Mouse (Mus musculus) heart, postnatal 0 days (tissue): ENCODE measurements around the gene Pxk. TPM values are rescaled to one million over a fixed set of nuclear protein-coding genes. Genes with fewer than 3 reads are reported as not detected.

Experiments used
- ATAC-seq: fragments of 200-750 bp; cut with Nextera tagmentation; 2 replicates; pipeline ENCODE4 v1.8.0; 2017; ENCODE audit warnings: low read depth, moderate number of reproducible peaks, moderate library complexity; ENCODE audit not compliant: insufficient read depth
- DNase-seq: peaks from one replicate; pipeline ENCODE4 v3.0.0-alpha.2; 2016; ENCODE audit warnings: low spot score
- H3K27ac ChIP-seq: fragments of 300-500 bp; sonication (generic); 2 replicates; pipeline ENCODE4 v1.5.1; 2014; ENCODE audit warnings: low read depth, mild to moderate bottlenecking
- H3K27me3 ChIP-seq: fragments of 300-500 bp; sonication (generic); 2 replicates; pipeline ENCODE4 v1.6.1; 2014; ENCODE audit warnings: low read length, mixed read lengths; ENCODE audit not compliant: control insufficient read depth, insufficient read depth
- H3K36me3 ChIP-seq: fragments of 300-500 bp; sonication (generic); replicated peaks from 2 replicates; pipeline ENCODE4 v1.6.1; 2014; ENCODE audit warnings: low read length, mixed read lengths; ENCODE audit not compliant: control insufficient read depth, insufficient read depth
- H3K4me1 ChIP-seq: fragments of 300-500 bp; sonication (generic); 2 replicates; pipeline ENCODE4 v1.6.1; 2014; ENCODE audit warnings: antibody characterized with exemption; ENCODE audit not compliant: control insufficient read depth, insufficient read depth
- H3K4me2 ChIP-seq: fragments of 300-500 bp; sonication (generic); 2 replicates; pipeline ENCODE4 v1.6.1; 2014; ENCODE audit warnings: low read depth, mild to moderate bottlenecking, low read length, moderate library complexity
- H3K4me3 ChIP-seq: fragments of 300-500 bp; sonication (generic); 2 replicates; pipeline ENCODE4 v1.5.1; 2014; ENCODE audit warnings: low read depth, low read length
- H3K9ac ChIP-seq: fragments of 300-500 bp; sonication (generic); replicated peaks from 2 replicates; pipeline ENCODE4 v1.6.1; 2014; ENCODE audit warnings: low read depth, low read length, mixed read lengths
- H3K9me3 ChIP-seq: fragments of 300-500 bp; sonication (generic); replicated peaks from 2 replicates; pipeline ENCODE4 v1.6.1; 2016; ENCODE audit warnings: low read length; ENCODE audit not compliant: control insufficient read depth
- CTCF ChIP-seq: IDR thresholded peaks from 2 replicates; pipeline ENCODE4 v1.5.1; 2016; ENCODE audit warnings: antibody characterized with exemption, control low read depth, low read depth
- EP300 ChIP-seq: IDR thresholded peaks from 2 replicates; pipeline ENCODE4 v1.6.1; 2016; ENCODE audit warnings: antibody characterized with exemption, low read depth
- WGBS: fragments of 180-500 bp; shearing (Covaris S2); extraction: QIAGEN DNeasy Blood & Tissue Kit; methylation state at CpG from one replicate; pipeline ENCODE4 v1.1.7; 2014; 5-methylcytosine and 5-hydroxymethylcytosine counted together
- polyA plus RNA-seq: library from polyadenylated mRNA; unstranded; fragments of >200 nt; fragmentation: Nextera tagmentation; extraction: Ambion mirVana; gene quantifications from 2 replicates; pipeline ENCODE4 v1.2.1, GENCODE M21; 2015
- total RNA-seq: library from RNA; depleted of rRNA; stranded (reverse); fragments of >200 nt; gene quantifications from 2 replicates; pipeline ENCODE4 v1.2.3, GENCODE M21; 2014; ENCODE audit warnings: low replicate concordance

Pxk gene
- total and polyA plus RNA-seq, 2 experiments from 2014 or later: 14.5 to 26.2 TPM

DNA sequence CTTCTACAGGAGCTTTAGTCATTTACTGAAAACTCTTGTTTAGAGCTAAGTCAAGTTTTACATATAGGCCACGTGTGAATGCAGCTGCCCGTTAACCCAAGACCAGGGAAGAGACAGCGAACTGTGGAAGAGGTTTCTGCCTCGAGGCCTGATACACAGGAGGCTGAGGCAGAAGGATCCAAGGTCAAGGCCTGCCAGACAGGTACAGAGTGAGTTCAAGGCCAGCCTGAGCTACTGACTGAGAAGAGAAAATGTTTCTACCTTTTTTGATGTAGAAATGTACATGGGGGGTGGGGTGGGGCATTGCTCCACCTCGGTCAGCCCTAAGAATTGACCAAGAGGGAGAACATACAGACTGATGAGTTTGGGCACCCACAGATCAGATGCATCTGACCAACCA, 41.9 kb upstream of the Pxk start:
- H3K9ac ChIP-seq: no peak overlapping the region
- no peak for ATAC-seq
- no peak overlapping the region for H3K4me3 ChIP-seq
- 87% methylated on average over 5 of the region's 5 CpGs for WGBS
- no peaks in the 10 kb centered on the region for H3K4me1 ChIP-seq
- H3K4me2 ChIP-seq: no peak overlapping the region
- no peaks in the 10 kb centered on the region for H3K9me3 ChIP-seq
- no peak overlapping the region for H3K27ac ChIP-seq
- H3K36me3 ChIP-seq: no peaks in the 10 kb centered on the region
- no peak for DNase-seq
- TF ChIP-seq CTCF (no peak), EP300 (no peak)
- H3K27me3 ChIP-seq: no peaks in the 10 kb centered on the region

GRCm38 (mm10) chr14:8059938-8060337, 38.1 kb upstream of the Pxk start:
- ATAC-seq: no peak

DNA sequence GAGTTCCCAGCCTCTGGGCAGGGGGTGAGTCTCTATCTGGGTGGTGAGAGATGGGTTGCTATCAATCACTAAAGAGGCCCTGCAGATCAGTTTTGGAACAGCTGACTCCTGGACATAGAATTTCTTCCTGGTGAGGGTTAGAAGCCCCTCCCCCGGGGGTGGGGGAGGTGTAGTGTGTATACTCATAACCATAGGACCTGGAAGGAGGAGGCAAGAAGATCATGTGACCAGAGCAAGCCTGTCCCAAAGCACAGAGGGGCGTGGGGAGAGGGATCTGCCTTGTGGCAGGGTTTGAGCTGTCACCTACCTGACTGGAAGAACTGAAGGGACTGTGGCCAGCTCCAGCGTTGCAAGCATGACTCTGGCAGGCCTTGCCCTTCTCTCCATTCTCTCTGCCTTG, 35.9 kb upstream of the Pxk start:
- no peaks in the 10 kb centered on the region for H3K36me3 ChIP-seq
- peak overlapping the region; percentile 73; the same call in 1 of the 2 replicates for H3K27ac ChIP-seq
- 34% methylated on average over 3 of the region's 3 CpGs for WGBS
- no peaks in the 10 kb centered on the region for H3K9me3 ChIP-seq
- H3K27me3 ChIP-seq: no peaks in the 10 kb centered on the region
- DNase-seq (no peak), ATAC-seq (no peak)
- no peak overlapping the region for H3K9ac ChIP-seq
- H3K4me1 ChIP-seq: no peaks in the 10 kb centered on the region
- H3K4me2 ChIP-seq: no peak overlapping the region
- no peak overlapping the region for H3K4me3 ChIP-seq
- TF ChIP-seq EP300 (no peak), CTCF (no peak)

More at GRCm38 (mm10) chr14:8059938-8060337, 38.1 kb upstream of the Pxk start:
- no peak overlapping the region for H3K27ac ChIP-seq
- H3K27me3 ChIP-seq: no peaks in the 10 kb centered on the region
- 86% methylated on average over 7 of the region's 7 CpGs for WGBS
- no peak overlapping the region for H3K4me3 ChIP-seq
- H3K9ac ChIP-seq: no peak overlapping the region
- H3K4me2 ChIP-seq: no peak overlapping the region
- TF ChIP-seq EP300 (no peak), CTCF (no peak)
- H3K4me1 ChIP-seq: no peaks in the 10 kb centered on the region
- no peaks in the 10 kb centered on the region for H3K9me3 ChIP-seq
- no peak for DNase-seq
- H3K36me3 ChIP-seq: no peaks in the 10 kb centered on the region

DNA sequence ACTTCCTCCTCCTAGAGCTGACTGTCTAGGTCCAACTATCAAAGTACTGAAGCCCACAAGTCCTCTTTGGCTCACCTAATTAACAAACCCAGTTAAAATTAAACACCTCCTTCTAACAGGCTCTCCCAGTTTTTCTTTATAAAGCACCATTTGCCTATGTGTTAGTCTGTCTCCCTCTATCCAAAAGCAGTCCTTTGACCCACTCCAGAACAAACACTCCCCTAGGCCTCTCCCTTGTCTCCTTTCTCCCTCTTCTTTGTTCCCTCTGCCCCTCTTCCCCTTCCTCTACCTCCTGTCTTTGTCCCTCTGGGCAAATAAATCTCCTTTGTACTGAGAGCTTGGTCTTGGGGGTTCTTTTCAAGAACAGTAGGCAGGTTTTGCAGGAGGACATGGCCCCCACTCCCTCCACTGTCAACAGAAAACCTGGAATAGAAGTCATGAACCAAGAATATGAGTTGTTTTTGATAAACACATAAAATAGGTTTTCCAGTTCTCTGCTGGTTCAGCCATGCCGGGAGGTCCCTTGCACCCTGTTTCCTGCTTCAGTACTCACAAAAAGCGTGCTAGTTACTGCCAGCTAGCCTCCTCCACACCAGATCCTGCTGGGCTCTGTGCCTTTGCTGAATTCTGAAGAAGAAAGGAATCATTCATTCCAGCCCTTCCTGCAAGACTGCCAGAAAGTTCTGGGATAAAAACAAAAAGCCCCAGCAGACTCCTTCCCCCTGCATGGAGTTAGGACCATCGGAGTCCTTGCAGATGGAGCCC, 35.3 kb upstream of the Pxk start:
- H3K27me3 ChIP-seq: no peaks in the 10 kb centered on the region
- ATAC-seq (no peak), DNase-seq (peak; percentile 25)
- H3K4me1 ChIP-seq: no peaks in the 10 kb centered on the region
- H3K9ac ChIP-seq: no peak overlapping the region
- no peaks in the 10 kb centered on the region for H3K9me3 ChIP-seq
- no peaks in the 10 kb centered on the region for H3K36me3 ChIP-seq
- H3K4me2 ChIP-seq: no peak overlapping the region
- no peak overlapping the region for H3K4me3 ChIP-seq
- TF ChIP-seq CTCF: no peak
- TF ChIP-seq EP300: no peak
- peak overlapping the region; percentile 73 for H3K27ac ChIP-seq
- 46% methylated on average over 3 of the region's 3 CpGs for WGBS

DNA sequence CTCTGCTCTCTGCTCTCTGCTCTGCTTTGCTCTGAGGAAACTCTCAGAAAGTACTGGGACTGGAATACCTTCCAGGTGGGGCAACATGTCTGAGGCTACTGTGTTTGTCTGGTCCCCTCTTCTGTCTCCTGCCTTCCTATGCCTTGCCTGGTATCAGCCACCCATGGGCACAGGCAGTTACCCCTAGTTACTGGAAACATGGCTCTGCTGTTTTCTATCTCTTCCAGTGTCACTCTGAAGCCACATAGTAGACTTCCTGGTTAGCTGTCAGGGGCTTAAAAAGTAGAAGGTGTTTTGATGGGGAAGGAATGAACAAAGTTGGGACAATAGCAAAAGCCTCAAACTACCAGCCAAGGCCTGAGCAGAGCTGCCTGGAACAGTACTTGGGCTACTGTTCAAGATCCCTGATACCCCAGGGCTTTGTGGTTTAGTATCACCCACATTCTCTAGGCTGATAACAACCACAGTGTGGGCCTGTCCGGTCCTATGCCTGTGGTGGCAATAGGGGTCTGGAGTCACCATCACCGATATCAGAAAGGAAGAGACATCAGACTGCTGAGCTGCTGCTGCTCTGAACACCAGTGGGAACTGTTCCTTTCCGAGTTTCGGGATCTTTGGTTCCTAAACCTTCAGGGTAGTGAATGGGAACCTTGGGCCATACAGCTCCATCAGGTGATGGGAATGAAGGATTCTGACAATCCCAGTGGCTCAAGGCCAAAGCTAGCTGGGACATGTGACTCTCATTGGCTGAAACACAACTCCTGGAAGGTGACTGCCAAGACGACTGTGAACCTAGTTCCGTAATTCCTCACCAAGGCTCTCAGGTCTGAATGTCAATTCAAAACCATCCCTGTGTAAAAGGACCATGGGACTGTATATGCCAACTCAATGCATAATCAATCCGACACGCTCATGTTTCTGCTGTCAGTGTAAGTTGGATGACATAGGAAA, 33.9 kb upstream of the Pxk start:
- WGBS: 77% methylated on average over 8 of the region's 8 CpGs
- H3K4me2 ChIP-seq: no peak overlapping the region
- no peak for ATAC-seq
- DNase-seq: no peak
- H3K36me3 ChIP-seq: no peaks in the 10 kb centered on the region
- H3K9me3 ChIP-seq: no peaks in the 10 kb centered on the region
- no peak overlapping the region for H3K9ac ChIP-seq
- H3K27ac ChIP-seq: no peak overlapping the region
- no peaks in the 10 kb centered on the region for H3K27me3 ChIP-seq
- TF ChIP-seq CTCF: no peak
- TF ChIP-seq EP300: no peak
- H3K4me3 ChIP-seq: no peak overlapping the region
- H3K4me1 ChIP-seq: no peaks in the 10 kb centered on the region
